Comparison of ENCODE assay signal across 20 mouse cellular contexts in the genomic region with DNA sequence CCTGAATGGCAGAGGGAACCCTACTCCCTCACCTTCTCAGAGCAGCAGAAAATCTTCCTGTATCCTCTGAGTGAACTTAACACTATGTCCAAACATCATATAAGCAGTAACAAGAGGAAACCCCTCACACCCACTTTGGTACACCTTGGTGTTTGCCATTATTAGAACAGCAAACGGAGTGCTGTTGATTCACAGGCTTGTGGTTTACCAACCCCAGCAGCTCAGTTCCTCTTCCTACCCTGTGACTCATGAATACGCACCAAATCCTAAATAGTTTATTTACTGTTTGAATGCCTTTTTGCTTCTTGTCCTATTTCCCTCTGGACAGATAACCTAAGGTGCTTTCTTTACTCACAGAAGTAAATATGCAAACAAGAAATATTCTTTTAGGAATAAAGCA.
"Had no signal": no experiment of that assay in that cellular context is flagged by ENCODE, and none has a peak within 500 bp of the region (broad histone marks: within the 10 kb centered on the region; RNA-seq: fewer than 3 reads in every experiment).

No protein-coding gene starts in this region.

- H3K4me3 ChIP-seq: limb, embryonic 12.5 days; limb, embryonic 15.5 days; liver, embryonic 12.5 days; liver, embryonic 15.5 days; neural tube, embryonic 12.5 days; neural tube, embryonic 15.5 days had no signal

- H3K9ac ChIP-seq: limb, embryonic 12.5 days; limb, embryonic 15.5 days; liver, embryonic 12.5 days; liver, embryonic 15.5 days; neural tube, embryonic 12.5 days; neural tube, embryonic 15.5 days had no signal

- H3K9me3 ChIP-seq: limb, embryonic 12.5 days; limb, embryonic 15.5 days; liver, embryonic 12.5 days; liver, embryonic 15.5 days; neural tube, embryonic 12.5 days; neural tube, embryonic 15.5 days had no signal

- ATAC-seq: liver, embryonic 12.5 days had no signal

- H3K27me3 ChIP-seq: liver, embryonic 12.5 days; liver, embryonic 15.5 days; neural tube, embryonic 12.5 days; neural tube, embryonic 15.5 days had no signal

- H3K4me1 ChIP-seq: limb, embryonic 12.5 days; limb, embryonic 15.5 days; liver, embryonic 12.5 days; liver, embryonic 15.5 days; neural tube, embryonic 12.5 days; neural tube, embryonic 15.5 days had no signal

- H3K27ac ChIP-seq: kidney, postnatal 0 days; limb, embryonic 12.5 days; limb, embryonic 15.5 days; liver, embryonic 12.5 days; liver, embryonic 15.5 days; macrophage; neural tube, embryonic 12.5 days; neural tube, embryonic 15.5 days; stomach, postnatal 0 days had no signal

- H3K36me3 ChIP-seq: limb, embryonic 12.5 days; limb, embryonic 15.5 days; liver, embryonic 12.5 days; liver, embryonic 15.5 days; neural tube, embryonic 12.5 days; neural tube, embryonic 15.5 days had no signal

- DNase-seq: kidney, adult 2 months; kidney, postnatal 25 days; left cerebral cortex, postnatal 4 days; lung, postnatal 14 days; midbrain, embryonic 14.5 days; right cerebral cortex, adult 18-20 months; right cerebral cortex, postnatal 14 days; right cerebral cortex, postnatal 4 days; thymus, adult 2 months; thymus, postnatal 25 days had no signal

- H3K4me2 ChIP-seq: limb, embryonic 12.5 days; limb, embryonic 15.5 days; liver, embryonic 12.5 days; liver, embryonic 15.5 days; midbrain, embryonic 11.5 days; neural tube, embryonic 12.5 days; neural tube, embryonic 15.5 days had no signal
